Mouse (Mus musculus) gastrocnemius, postnatal 4 days (tissue): ENCODE measurements around the gene Amdhd2. TPM values are rescaled to one million over a fixed set of nuclear protein-coding genes. Genes with fewer than 3 reads are reported as not detected.

Experiments
- DNase-seq, 2 experiments: peaks; one replicate each; pipeline ENCODE4 v3.0.0; 2021 to 2022; ENCODE audit warnings: low spot score in 2 of 2, mixed read lengths in 2 of 2
- total RNA-seq, 2 experiments: library from RNA; stranded (reverse); gene quantifications; 2 replicates each; pipeline ENCODE4 v1.2.3; 2021

Gene Amdhd2
- total RNA-seq, 2 experiments from 2014 or later, result 20.2 to 24.7 TPM

DNA sequence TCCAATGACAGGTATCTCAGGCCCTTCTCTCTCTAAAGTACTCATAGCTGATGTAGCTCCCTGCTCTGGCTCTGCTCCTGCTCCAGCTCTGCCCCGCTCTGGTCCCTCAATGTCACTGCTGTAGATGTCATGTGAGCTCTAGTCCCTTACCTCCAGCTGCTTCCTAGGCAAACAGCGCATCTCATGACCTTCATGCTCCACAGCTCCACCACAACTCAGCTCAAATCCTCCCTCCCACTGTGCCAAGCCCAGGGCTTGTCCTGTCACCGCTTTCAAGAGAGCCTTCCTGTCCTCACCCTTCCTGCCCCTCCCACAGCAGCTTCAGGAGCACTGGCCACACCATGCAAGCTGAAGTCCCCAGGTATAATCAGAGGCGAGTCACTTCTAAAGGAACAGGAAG is 36.2 kb upstream of the Amdhd2 start:
- no peak for DNase-seq

GRCm38 (mm10) chr17:24199252-24199651 is 35.7 kb upstream of the Amdhd2 start:
- DNase-seq, result no peak

- no peak for DNase-seq
Observed at GRCm38 (mm10) chr17:24197032-24197824, 33.7 kb upstream of the Amdhd2 start.

- DNase-seq, result no peak
Observed at GRCm38 (mm10) chr17:24195349-24195748, 31.8 kb upstream of the Amdhd2 start.

DNA sequence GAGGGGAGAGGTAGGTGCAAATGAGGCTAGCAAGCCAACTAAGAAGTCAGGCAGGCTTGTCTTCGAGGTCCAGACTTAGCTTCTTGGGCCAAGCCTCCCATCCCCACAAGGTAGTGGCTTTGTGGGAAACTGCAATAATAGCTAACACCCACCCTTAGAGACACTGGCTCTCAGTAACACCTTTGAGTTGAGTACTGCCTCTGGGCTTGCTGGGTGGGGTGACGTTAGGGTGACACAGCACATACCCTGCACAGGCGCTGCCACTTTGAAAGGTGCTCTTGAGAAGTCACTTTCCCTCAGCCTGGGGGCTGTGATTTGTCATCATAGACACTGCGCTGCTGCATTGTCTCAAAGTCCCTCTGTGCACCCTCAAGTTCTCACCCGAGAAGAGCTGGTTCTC is 30.2 kb upstream of the Amdhd2 start:
- DNase-seq, result no peak

DNA sequence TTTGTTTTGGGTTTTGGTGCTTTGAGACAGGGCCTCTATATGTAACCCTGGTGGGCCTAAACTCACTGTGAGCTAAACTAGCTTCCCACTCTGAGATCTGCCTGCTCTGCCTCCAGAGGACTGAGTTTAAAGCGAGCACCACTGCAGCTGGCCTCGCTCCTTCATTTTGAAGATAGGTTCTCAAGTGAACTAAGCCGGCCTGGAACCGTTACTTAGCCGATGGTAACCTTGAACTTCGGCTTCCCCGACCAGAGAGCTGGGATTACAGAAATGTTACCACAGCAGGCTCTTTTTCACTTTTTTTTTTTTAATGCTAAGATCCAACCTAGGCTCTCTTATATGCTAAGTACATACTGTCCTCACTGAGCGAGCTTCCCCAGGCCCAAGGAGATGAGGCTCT is 29.7 kb upstream of the Amdhd2 start:
- DNase-seq, result no peak

- no peak for DNase-seq
Observed at GRCm38 (mm10) chr17:24192848-24193247, 29.3 kb upstream of the Amdhd2 start.

DNA sequence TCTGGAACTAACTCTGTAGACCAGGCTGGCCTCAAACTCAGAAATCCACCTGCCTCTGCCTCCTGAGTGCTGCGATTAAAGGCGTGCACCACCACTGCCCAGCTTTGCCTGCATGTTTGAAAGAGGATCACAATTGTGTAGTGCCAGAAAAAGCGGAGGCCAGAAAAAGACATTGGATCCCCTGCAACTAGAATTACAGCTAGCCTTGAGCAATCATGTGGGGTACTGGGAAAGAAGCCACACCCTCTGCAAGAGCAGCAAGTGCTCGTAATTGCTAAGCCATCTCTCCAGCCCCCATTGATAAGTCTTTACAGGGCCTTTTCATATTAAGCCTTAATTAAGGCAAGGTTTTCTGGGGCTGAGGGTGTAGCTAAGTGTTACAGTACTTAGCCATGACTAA is 27.9 kb upstream of the Amdhd2 start:
- no peak for DNase-seq

- no peak for DNase-seq
Observed at GRCm38 (mm10) chr17:24190934-24191333, 27.4 kb upstream of the Amdhd2 start.

DNA sequence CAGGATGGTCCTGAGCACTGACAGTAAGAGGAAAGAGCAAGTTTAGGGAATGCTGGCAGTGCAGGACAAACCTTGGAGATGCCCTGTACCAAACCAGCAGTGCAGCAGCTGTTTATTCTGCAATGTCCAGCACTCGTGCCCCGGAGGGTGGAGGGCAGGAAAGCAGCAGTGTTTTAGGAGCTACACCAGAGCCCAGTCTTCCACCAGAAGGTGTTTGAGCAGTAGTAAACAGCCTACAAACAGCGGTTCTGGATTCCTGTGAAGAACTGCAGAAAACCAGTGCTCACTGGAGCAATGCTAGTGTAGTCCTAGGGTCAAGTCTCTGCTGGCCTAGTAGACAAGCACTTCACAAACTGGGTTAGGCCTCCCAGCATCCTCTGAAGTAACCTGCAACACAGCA is 10.7 kb upstream of the Amdhd2 start:
- no peak for DNase-seq

DNA sequence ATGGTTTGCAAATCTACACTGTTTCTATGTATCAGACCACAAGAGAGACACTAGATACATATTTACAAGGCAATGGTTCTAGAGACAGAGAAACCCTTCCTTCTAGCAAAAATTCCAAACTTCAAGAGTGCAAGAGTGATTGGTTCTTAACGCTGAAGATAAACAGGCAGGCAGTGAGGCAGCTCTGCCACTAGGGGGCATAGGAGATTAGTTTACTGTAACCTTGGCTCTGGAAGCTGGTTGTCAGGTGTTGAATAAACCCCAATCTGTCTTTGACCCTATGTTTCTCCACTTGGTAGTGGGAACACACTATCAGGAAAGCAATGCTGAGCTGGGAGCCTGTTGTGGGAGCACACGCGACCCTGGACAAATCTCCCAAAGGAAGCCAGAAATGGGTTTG is 9.9 kb upstream of the Amdhd2 start:
- DNase-seq, result peak in 1 of 2 experiments; percentile 64

DNA sequence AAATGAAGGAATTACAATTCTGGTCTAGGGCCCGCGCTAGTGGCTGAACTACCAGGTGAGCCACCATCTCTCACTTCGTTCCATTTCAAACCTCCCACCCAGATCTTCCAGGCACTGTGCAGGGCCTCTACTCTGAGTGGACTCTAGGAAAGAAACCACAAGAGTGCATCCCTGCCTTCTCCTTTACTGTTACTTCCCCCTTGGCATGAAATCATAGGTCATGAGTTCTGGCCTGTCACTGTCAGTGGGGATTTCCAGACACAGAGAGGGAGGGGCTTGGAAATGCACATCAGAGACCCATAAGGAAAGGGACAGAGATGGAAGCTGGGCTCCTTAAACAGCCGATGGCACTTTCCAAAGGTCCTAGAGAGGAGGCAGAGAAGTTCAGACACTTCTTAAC is 8.2 kb upstream of the Amdhd2 start:
- no peak for DNase-seq

GRCm38 (mm10) chr17:24170729-24171128 is 7.2 kb upstream of the Amdhd2 start:
- no peak for DNase-seq

DNA sequence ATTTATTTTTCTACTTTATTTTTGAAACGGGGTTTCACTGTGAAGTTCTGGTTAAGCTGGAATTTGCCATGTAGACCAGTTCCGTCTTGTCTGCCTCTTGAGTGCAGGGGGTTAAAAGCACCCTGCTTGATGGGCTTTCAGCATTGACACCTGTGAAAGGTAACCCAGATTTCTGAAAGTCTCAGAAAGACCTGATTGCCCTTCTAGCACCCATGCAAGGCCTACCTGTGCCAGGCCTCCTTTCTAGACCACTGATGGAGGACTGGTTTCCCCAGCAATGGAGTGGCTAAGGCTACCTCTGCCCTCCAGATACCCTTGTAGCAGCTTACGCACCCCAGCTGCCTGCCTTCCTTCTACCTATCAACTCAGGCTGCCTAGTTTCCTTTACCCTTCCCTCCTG is 6.6 kb upstream of the Amdhd2 start:
- no peak for DNase-seq

DNA sequence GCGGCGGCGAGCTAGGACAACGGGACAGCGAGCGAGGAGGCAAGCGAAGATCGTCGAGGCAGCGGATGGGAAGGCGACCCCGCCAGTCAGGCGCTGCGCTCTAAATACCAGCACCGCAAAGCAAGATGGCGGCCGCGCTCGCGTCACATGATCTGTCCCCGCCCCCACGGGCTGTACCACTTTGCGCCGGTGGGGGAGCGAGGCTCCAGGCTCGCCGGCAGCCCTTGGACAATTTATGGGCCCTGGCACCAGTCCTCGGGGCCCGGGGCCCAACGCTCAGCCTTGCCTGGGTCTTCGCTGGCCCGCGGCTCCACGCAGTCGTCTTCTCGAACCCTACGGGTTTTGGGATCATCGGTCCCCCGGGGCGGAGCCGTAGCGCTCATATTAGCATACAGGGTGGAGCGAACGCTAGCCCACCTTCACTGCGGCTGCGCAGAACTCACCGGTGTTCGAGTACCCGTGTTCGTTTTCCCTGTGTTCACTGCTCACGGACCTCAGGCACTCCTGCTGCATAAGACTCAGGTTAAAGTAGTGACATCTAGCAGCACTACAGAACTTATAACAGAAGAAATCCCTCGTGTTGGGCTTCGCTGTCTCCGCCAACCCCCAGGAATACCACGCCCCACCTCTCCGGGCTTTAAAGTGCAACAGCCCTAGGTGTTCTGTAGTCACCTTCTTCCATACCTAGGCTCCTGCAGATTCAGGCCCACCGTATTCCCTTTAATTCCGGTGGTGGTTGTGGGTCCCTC is 5.9 kb upstream of the Amdhd2 start, which contains the start of gene Atp6v0c:
Atp6v0c (minus strand) TSS at position 386 of the 749 bp plus-strand sequence.
- DNase-seq, result peak; percentile 85 to 95

DNA sequence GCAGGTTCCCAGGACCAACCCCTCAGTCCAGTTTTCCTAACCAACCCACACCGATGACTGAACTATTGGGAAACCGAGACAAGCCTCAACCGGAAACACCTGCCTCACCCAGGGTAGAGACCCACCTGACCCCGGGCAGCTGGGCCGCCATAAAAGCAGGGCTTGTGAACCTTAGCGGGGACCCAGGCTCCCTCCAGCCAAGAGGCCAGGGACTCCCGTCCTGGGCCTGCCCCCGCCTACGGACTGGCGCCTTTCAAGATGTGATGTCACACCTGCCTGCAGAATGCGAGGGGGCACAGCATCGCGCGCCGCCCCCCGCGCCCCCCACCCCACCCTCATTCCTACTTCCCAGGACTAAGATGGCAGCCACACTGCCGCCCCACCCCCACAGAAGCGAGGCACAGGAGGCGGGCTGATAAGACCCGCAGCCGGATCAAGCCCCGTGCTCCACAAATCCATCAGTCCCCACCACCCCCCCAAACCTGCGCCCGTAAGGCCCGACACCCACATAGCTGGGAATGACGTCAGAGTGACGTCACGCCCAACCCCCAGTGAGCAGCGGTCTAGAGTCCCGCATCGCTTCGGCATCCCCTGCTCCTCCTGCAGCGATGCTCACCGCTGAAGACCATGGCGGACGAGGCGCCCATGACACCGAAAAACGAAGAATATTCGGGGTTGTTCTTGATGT is 5.2 kb upstream of the Amdhd2 start:
- DNase-seq, result peak; percentile 40 to 61

DNA sequence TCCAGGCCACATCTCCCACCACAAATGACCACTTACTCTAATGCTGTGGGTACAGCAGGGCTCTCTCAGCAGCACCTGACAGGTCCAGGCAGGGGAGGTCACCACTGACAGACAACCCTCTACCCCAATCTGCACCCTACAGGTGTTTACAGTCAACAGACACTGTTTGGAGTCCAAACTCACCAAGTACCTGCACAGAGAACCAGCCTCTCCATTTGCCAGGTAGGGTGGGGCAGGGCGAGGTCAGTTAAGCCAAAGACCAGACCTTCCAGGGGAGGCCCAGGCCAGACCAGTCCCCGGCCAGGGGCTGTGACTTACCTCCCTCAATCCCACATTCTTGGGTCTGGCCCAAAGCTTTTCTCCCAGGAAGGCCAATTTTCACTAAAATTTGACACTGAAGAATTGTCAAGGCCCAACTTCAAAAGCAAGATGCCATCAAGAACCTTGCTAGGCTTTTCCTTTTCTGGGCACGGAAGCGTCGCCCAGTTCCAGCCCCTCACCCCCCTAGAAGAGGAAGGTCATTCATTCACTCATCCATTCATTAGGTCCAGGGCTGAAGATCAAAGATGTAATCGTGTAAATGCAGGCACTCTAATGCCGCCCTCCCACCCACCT is 4.4 kb upstream of the Amdhd2 start:
- DNase-seq, result no peak

- DNase-seq, result no peak
Observed at GRCm38 (mm10) chr17:24167120-24167519, 3.6 kb upstream of the Amdhd2 start.

- no peak for DNase-seq
Observed at GRCm38 (mm10) chr17:24164566-24165259, 1.1 kb upstream of the Amdhd2 start.

DNA sequence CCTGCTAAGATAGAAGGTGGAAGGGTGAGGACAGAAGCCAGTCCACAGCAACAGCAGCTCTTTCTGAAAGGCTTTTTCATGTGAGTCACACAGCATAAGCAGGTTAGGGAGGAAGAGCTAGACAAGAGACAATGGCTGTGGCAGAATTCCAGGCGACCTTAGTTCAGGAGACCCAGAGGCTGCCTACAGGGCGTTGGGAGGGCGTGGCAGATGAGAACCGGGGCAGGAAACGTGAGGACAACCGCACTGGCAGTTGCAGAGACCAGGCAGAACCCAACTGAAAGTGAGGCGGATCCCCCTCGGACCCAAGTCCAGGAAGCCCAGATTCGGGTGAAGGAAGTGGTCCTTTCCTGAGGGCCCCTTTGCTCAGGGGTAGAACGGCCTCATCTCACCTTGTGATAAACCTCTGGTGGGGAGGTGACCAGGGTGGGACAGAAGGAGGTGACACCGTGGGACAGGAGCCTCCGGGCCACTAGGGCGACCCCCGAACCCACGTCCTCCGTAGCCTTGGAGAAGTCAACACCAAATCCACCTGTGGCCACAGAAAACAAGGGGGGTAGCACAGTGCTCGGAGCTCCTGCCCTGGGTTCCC is 886 bp downstream of the Amdhd2 start:
- no peak for DNase-seq
